Mouse (Mus musculus): Measurements from ENCODE around the gene Ubash3b. TPM values are rescaled to one million over a fixed set of nuclear protein-coding genes. Genes with fewer than 3 reads are reported as not detected.

Gene Ubash3b
- polyA plus RNA-seq, 1 experiment from 2014 or later, result 13.4 TPM

- 86% methylated on average over 2 of the region's 2 CpGs for WGBS
These were observed 25.2 kb downstream of the Ubash3b start for GRCm38 (mm10) chr9:41136273-41136672.

GRCm38 (mm10) chr9:41134907-41135306 lies 26.6 kb downstream of the Ubash3b start:
- H3K27me3 ChIP-seq (replicated peaks; ENCODE audit: control insufficient read depth, insufficient read depth, low read length), result no peaks in the 10 kb centered on the region
- H3K4me2 ChIP-seq, result no peak overlapping the region
- H3K27ac ChIP-seq (ENCODE audit: low read depth, low read length), result 0 out of 2 replicates have a peak overlapping the region, but pooled peaks have one; percentile 13
- WGBS, result 34% methylated on average over 4 of the region's 4 CpGs
- H3K4me1 ChIP-seq (replicated peaks; ENCODE audit: control insufficient read depth, insufficient read depth, low read length), result peaks cover 42% of the 10 kb centered on the region
- H3K9ac ChIP-seq (ENCODE audit: low read depth, low read length), result no peak overlapping the region
- no peak overlapping the region for H3K4me3 ChIP-seq (ENCODE audit: low read depth, low read length)
- DNase-seq (ENCODE audit: low spot score), result no peak
- H3K36me3 ChIP-seq (ENCODE audit: control insufficient read depth, insufficient read depth, low read length), result no peaks in the 10 kb centered on the region
- ATAC-seq (replicated peaks; ENCODE audit: low FRiP score), result no peak
- no peaks in the 10 kb centered on the region for H3K9me3 ChIP-seq (ENCODE audit: control insufficient read depth, low read length)

More at GRCm38 (mm10) chr9:41136273-41136672, 25.2 kb downstream of the Ubash3b start:
- ATAC-seq (replicated peaks; ENCODE audit: low FRiP score), result no peak
- Histone ChIP-seq H3K9me3 (ENCODE audit: control insufficient read depth, low read length) (no peaks in the 10 kb centered on the region), H3K4me2 (no peak overlapping the region), H3K4me1 (replicated peaks; ENCODE audit: control insufficient read depth, insufficient read depth, low read length) (peaks cover 37% of the 10 kb centered on the region), H3K27ac (ENCODE audit: low read depth, low read length) (no peak overlapping the region), H3K9ac (ENCODE audit: low read depth, low read length) (no peak overlapping the region), H3K27me3 (replicated peaks; ENCODE audit: control insufficient read depth, insufficient read depth, low read length) (no peaks in the 10 kb centered on the region), H3K36me3 (ENCODE audit: control insufficient read depth, insufficient read depth, low read length) (no peaks in the 10 kb centered on the region), H3K4me3 (ENCODE audit: low read depth, low read length) (no peak overlapping the region)
- DNase-seq (ENCODE audit: low spot score), result no peak

GRCm38 (mm10) chr9:41130563-41130962 lies 30.9 kb downstream of the Ubash3b start:
- DNase-seq (ENCODE audit: low spot score) (no peak), ATAC-seq (replicated peaks; ENCODE audit: low FRiP score) (no peak)
- H3K36me3 ChIP-seq (ENCODE audit: control insufficient read depth, insufficient read depth, low read length), result no peaks in the 10 kb centered on the region
- peaks cover 14% of the 10 kb centered on the region for H3K4me1 ChIP-seq (replicated peaks; ENCODE audit: control insufficient read depth, insufficient read depth, low read length)
- H3K9ac ChIP-seq (ENCODE audit: low read depth, low read length), result no peak overlapping the region
- H3K27ac ChIP-seq (ENCODE audit: low read depth, low read length), result no peak overlapping the region
- no peaks in the 10 kb centered on the region for H3K27me3 ChIP-seq (replicated peaks; ENCODE audit: control insufficient read depth, insufficient read depth, low read length)
- no peaks in the 10 kb centered on the region for H3K9me3 ChIP-seq (ENCODE audit: control insufficient read depth, low read length)
- H3K4me3 ChIP-seq (ENCODE audit: low read depth, low read length), result no peak overlapping the region
- WGBS, result 73% methylated on average over 8 of the region's 8 CpGs
- H3K4me2 ChIP-seq, result no peak overlapping the region

- Histone ChIP-seq H3K9ac (ENCODE audit: low read depth, low read length) (no peak overlapping the region), H3K4me3 (ENCODE audit: low read depth, low read length) (no peak overlapping the region), H3K4me1 (replicated peaks; ENCODE audit: control insufficient read depth, insufficient read depth, low read length) (peaks cover 9% of the 10 kb centered on the region), H3K36me3 (ENCODE audit: control insufficient read depth, insufficient read depth, low read length) (no peaks in the 10 kb centered on the region), H3K9me3 (ENCODE audit: control insufficient read depth, low read length) (no peaks in the 10 kb centered on the region), H3K27ac (ENCODE audit: low read depth, low read length) (no peak overlapping the region), H3K4me2 (no peak overlapping the region), H3K27me3 (replicated peaks; ENCODE audit: control insufficient read depth, insufficient read depth, low read length) (no peaks in the 10 kb centered on the region)
- WGBS, result 63% methylated on average over 10 of the region's 10 CpGs
- ATAC-seq (replicated peaks; ENCODE audit: low FRiP score) (peak; percentile 81), DNase-seq (ENCODE audit: low spot score) (no peak)
These were observed 31.6 kb downstream of the Ubash3b start for GRCm38 (mm10) chr9:41129802-41130480.

- H3K27ac ChIP-seq (ENCODE audit: low read depth, low read length), result no peak overlapping the region
- no peaks in the 10 kb centered on the region for H3K36me3 ChIP-seq (ENCODE audit: control insufficient read depth, insufficient read depth, low read length)
- no peak for DNase-seq (ENCODE audit: low spot score)
- 67% methylated on average over 3 of the region's 3 CpGs for WGBS
- no peak overlapping the region for H3K4me3 ChIP-seq (ENCODE audit: low read depth, low read length)
- H3K9ac ChIP-seq (ENCODE audit: low read depth, low read length), result no peak overlapping the region
- H3K4me2 ChIP-seq, result no peak overlapping the region
- no peak for ATAC-seq (replicated peaks; ENCODE audit: low FRiP score)
- peaks cover 9% of the 10 kb centered on the region for H3K4me1 ChIP-seq (replicated peaks; ENCODE audit: control insufficient read depth, insufficient read depth, low read length)
- no peaks in the 10 kb centered on the region for H3K9me3 ChIP-seq (ENCODE audit: control insufficient read depth, low read length)
- no peaks in the 10 kb centered on the region for H3K27me3 ChIP-seq (replicated peaks; ENCODE audit: control insufficient read depth, insufficient read depth, low read length)
These were observed 32.2 kb downstream of the Ubash3b start for GRCm38 (mm10) chr9:41129273-41129672.

- H3K4me3 ChIP-seq (ENCODE audit: low read depth, low read length), result no peak overlapping the region
- H3K4me2 ChIP-seq, result no peak overlapping the region
- H3K9me3 ChIP-seq (ENCODE audit: control insufficient read depth, low read length), result no peaks in the 10 kb centered on the region
- no peaks in the 10 kb centered on the region for H3K36me3 ChIP-seq (ENCODE audit: control insufficient read depth, insufficient read depth, low read length)
- WGBS, result 72% methylated on average over 3 of the region's 3 CpGs
- no peak overlapping the region for H3K27ac ChIP-seq (ENCODE audit: low read depth, low read length)
- no peak for DNase-seq (ENCODE audit: low spot score)
- H3K27me3 ChIP-seq (replicated peaks; ENCODE audit: control insufficient read depth, insufficient read depth, low read length), result no peaks in the 10 kb centered on the region
- H3K9ac ChIP-seq (ENCODE audit: low read depth, low read length), result no peak overlapping the region
- H3K4me1 ChIP-seq (replicated peaks; ENCODE audit: control insufficient read depth, insufficient read depth, low read length), result peaks cover 9% of the 10 kb centered on the region
- no peak for ATAC-seq (replicated peaks; ENCODE audit: low FRiP score)
These were observed 34.8 kb downstream of the Ubash3b start for GRCm38 (mm10) chr9:41126723-41127122.

GRCm38 (mm10) chr9:41124305-41124704 lies 37.2 kb downstream of the Ubash3b start:
- peaks cover 11% of the 10 kb centered on the region; the same call in 1 of the 2 replicates for H3K4me1 ChIP-seq (replicated peaks; ENCODE audit: control insufficient read depth, insufficient read depth, low read length)

GRCm38 (mm10) chr9:41122390-41123110 lies 38.9 kb downstream of the Ubash3b start:
- WGBS, result 79% methylated on average over 11 of the region's 11 CpGs
- no peak for DNase-seq (ENCODE audit: low spot score)
- no peaks in the 10 kb centered on the region for H3K27me3 ChIP-seq (replicated peaks; ENCODE audit: control insufficient read depth, insufficient read depth, low read length)
- ATAC-seq (replicated peaks; ENCODE audit: low FRiP score), result no peak
- peaks cover 18% of the 10 kb centered on the region for H3K4me1 ChIP-seq (replicated peaks; ENCODE audit: control insufficient read depth, insufficient read depth, low read length)
- no peaks in the 10 kb centered on the region for H3K9me3 ChIP-seq (ENCODE audit: control insufficient read depth, low read length)
- H3K36me3 ChIP-seq (ENCODE audit: control insufficient read depth, insufficient read depth, low read length), result no peaks in the 10 kb centered on the region
- no peak overlapping the region for H3K4me3 ChIP-seq (ENCODE audit: low read depth, low read length)
- H3K27ac ChIP-seq (ENCODE audit: low read depth, low read length), result no peak overlapping the region
- H3K9ac ChIP-seq (ENCODE audit: low read depth, low read length), result no peak overlapping the region
- H3K4me2 ChIP-seq, result no peak overlapping the region

More at GRCm38 (mm10) chr9:41124305-41124704, 37.2 kb downstream of the Ubash3b start:
- no peaks in the 10 kb centered on the region for H3K36me3 ChIP-seq (ENCODE audit: control insufficient read depth, insufficient read depth, low read length)
- DNase-seq (ENCODE audit: low spot score) (no peak), ATAC-seq (replicated peaks; ENCODE audit: low FRiP score) (no peak)
- 89% methylated on average over 6 of the region's 6 CpGs for WGBS
- no peak overlapping the region for H3K4me3 ChIP-seq (ENCODE audit: low read depth, low read length)
- no peak overlapping the region for H3K27ac ChIP-seq (ENCODE audit: low read depth, low read length)
- H3K9ac ChIP-seq (ENCODE audit: low read depth, low read length), result no peak overlapping the region
- no peaks in the 10 kb centered on the region for H3K27me3 ChIP-seq (replicated peaks; ENCODE audit: control insufficient read depth, insufficient read depth, low read length)
- no peaks in the 10 kb centered on the region for H3K9me3 ChIP-seq (ENCODE audit: control insufficient read depth, low read length)
- H3K4me2 ChIP-seq, result no peak overlapping the region
